Mouse (Mus musculus) macrophage (primary cell): ENCODE results near the gene Lrrc10b. TPM values are rescaled to one million over a fixed set of nuclear protein-coding genes. Genes with fewer than 3 reads are reported as not detected.

Experiments used
- H3K27ac ChIP-seq: fragments of 350-480 bp; formaldehyde crosslinking; 2 replicates; pipeline ENCODE4 v1.9.0; 2021
- H3K36me3 ChIP-seq: fragments of 350-480 bp; formaldehyde crosslinking; 2 replicates; pipeline ENCODE4 v1.9.0; 2021; ENCODE audit errors: inconsistent target
- H3K4me3 ChIP-seq: fragments of 350-480 bp; formaldehyde crosslinking; 2 replicates; pipeline ENCODE4 v1.9.0; 2021; ENCODE audit errors: inconsistent target
- H3K79me2 ChIP-seq: fragments of 350-480 bp; formaldehyde crosslinking; 2 replicates; pipeline ENCODE4 v1.9.0; 2021; ENCODE audit errors: inconsistent target
- WGBS: methylation state at CpG from one replicate; pipeline ENCODE4 v1.1.7; 2026; ENCODE audit warnings: inconsistent platforms; ENCODE audit not compliant: missing documents; 5-methylcytosine and 5-hydroxymethylcytosine counted together
- polyA plus RNA-seq: library from polyadenylated mRNA; stranded (reverse); fragments of 250-400 nt; gene quantifications from 3 replicates; pipeline ENCODE4 v1.2.4, GENCODE M21; 2018; ENCODE audit warnings: inconsistent platforms

Lrrc10b gene
- polyA plus RNA-seq, 1 experiment from 2014 or later: 0.09 TPM

DNA sequence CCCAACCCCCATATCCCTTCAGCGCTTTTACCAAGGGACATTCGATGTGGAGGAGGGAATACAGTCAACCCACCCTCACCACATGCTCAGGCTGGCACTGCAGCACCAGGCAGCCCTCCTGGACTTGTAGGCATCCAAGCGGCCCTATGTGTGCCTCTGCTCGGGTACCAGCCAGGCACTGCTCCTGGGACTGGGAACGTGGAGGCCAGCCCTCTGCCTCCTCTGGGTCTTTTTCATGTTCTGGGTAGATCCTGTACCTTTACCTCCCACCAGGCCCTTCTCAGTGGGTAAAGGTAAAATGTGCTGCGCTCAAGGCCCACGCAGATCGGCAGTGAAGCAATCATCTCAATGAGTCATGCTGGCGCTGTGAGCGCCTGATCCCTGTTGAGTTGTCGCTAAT, 2.6 kb upstream of the Lrrc10b start:
- no peaks in the 10 kb centered on the region for H3K36me3 ChIP-seq

DNA sequence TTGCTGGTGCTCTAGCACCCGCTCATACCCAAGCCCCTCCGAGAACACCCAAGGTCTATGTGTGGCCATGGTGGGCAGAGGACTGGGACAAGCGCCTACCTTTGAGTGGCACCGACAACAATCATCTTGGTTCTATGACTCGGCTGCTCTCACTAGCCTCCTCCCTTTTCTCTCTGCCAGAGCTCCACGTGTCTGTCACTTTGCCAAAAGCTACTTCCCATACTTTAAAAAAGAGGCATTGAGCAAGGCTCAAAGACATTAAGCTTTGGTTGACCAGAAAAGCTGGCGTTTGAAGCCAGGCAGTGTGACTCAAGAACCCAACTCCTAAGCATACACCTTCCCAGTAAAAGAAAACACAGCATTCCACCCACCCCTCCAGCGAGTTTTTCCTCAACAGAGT, 823 bp upstream of the Lrrc10b start:
- Histone ChIP-seq H3K4me3 (no peak overlapping the region), H3K36me3 (no peaks in the 10 kb centered on the region), H3K79me2 (no peaks in the 10 kb centered on the region), H3K27ac (no peak overlapping the region)
- 22% methylated on average over 8 of the region's 8 CpGs for WGBS

More for the DNA sequence above, 2.6 kb upstream of the Lrrc10b start:
- no peaks in the 10 kb centered on the region for H3K79me2 ChIP-seq
- 72% methylated on average over 11 of the region's 11 CpGs for WGBS
- H3K4me3 ChIP-seq: no peak overlapping the region
- H3K27ac ChIP-seq: no peak overlapping the region

DNA sequence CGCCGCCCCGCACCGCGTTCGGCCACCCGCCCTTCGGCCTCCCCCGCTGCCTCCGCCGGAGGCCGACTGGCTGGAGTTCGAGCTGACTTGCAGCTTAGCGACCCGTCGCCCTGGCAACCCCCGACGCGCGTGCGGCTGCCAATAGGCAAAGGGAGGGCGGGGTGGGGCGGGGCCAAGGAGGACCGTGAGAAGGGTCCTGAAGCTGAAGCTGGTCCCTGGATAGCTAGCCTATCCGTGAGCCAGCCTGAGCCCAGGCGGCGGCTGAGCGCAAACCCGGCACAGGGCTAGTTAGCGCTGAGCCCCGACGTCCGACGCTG, 169 bp upstream of the Lrrc10b start:
- no peaks in the 10 kb centered on the region for H3K79me2 ChIP-seq
- H3K27ac ChIP-seq: no peak overlapping the region
- 5% methylated on average over 22 of the region's 34 CpGs for WGBS
- no peak overlapping the region for H3K4me3 ChIP-seq
- H3K36me3 ChIP-seq: no peaks in the 10 kb centered on the region

DNA sequence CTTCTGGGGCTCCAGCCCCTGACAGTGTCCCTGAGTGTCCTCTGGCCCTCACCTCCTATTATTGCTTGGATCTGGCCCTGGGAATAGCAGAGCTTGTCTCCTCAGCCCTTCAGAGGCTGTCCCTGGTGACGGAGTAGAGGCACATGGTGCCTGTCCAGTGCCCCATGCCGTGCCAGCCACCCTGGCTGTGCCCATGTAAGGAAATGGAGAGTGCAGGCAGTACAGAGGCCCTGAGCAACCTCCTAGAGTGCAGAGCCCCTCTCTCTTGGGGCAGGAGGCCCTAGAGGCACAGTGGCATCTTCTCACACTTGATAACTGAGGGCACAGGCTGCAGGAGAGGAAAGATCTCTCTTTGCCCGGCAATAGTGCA, 1.9 kb downstream of the Lrrc10b start:
- H3K4me3 ChIP-seq: no peak overlapping the region
- H3K79me2 ChIP-seq: no peaks in the 10 kb centered on the region
- WGBS: 79% methylated on average over 3 of the region's 3 CpGs

DNA sequence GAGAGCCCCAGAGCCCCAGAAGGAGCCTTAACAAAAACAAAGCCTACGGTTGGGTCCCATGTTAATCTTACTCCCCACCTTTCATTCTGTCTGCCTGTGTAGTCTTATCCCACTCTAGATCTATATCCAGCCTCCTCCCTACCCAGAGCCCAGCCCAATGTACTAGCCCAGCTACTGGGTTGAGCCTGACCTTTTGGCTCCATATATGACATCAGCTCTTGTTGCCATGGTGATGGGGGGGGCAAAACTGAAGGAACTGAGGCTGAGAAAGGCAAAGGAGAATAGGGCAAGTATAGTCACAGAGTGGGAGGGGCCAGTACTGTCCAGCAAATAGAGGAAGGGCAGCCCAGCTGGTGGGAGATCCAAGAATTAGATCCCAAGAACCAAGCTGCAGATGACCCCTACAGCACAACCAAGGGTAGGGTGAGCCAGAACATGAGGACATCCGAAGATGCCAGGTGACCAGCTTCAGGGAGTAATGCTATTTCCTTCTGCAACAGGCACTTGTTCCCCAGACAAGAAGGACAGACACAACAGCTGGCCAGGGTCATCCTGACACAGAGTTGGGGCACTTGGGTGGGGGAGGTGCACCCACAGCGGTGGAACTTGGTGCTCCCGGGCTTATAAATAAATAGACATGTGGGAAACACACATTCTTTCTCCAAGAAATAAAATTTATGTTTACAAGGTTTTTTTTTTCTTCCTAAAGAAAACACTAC, 2.4 kb downstream of the Lrrc10b start:
- Histone ChIP-seq H3K4me3 (no peak overlapping the region), H3K79me2 (no peaks in the 10 kb centered on the region), H3K27ac (no peak overlapping the region), H3K36me3 (no peaks in the 10 kb centered on the region)
- 69% methylated on average over 4 of the region's 4 CpGs for WGBS

More for the DNA sequence above, 1.9 kb downstream of the Lrrc10b start:
- Histone ChIP-seq H3K36me3 (no peaks in the 10 kb centered on the region), H3K27ac (no peak overlapping the region)

DNA sequence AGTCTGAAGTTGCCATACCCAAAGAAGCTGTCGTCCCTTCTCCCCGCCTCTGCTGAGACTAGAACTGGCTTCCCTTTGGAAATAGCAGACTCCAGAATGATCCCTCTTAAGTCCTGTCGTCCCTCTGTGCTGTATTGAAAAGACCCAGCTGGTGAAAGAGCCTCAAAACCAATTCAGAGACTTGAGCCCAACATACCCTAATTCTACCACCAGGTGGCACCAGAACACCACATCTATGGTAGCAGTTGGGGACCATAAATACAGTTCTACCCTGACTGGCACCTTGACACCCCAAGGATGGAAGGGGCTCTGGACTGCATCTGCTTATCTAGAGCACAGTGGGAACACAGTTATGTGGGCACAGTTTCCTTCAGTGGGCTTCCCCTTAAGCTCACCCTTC, 7.6 kb downstream of the Lrrc10b start:
- Histone ChIP-seq H3K27ac (no peak overlapping the region), H3K4me3 (no peak overlapping the region), H3K36me3 (no peaks in the 10 kb centered on the region), H3K79me2 (no peaks in the 10 kb centered on the region)
- 22% methylated on average over 3 of the region's 3 CpGs for WGBS

DNA sequence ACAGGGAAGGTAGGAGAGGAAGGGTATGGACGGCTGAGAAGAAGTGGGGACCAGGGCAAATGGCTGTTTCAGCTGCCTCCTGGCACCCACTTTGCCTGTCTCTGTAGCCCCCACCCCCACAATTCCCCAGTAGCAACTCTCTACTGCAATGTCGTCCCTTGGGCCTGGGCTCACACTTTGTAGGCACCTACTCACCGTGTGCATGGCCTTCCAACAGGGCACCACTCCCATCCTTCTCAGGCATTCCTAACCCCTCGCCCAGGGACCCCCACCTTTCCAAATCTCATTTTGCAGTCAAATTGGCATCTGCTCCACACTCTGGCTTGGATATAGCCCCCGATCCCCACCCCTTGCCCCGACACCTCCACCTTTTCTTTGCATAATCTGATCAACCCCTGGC, 8.1 kb downstream of the Lrrc10b start:
- H3K79me2 ChIP-seq: no peaks in the 10 kb centered on the region
- WGBS: 85% methylated on average over 5 of the region's 6 CpGs

DNA sequence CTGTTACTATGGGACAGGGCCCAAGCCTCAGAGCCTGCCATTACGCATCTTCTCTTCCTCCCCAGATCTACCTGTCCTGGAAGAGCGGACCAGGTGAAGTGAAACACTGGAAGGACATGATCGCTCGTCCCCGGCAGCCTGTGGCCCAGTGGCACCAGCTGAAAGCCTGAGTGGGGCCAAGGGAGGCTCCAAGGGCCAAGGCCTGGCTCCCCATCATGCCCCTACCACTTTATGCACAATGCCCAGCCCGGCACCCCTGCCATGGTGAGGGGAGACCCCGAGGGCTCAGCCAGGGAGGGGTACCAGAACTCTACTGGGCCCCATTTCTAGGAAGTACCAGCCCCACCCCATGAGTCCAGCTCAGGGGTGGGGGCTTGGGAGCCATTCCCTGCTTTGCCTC, 9.0 kb downstream of the Lrrc10b start:
- 89% methylated on average over 4 of the region's 7 CpGs for WGBS
- Histone ChIP-seq H3K79me2 (no peaks in the 10 kb centered on the region), H3K27ac (no peak overlapping the region), H3K4me3 (no peak overlapping the region), H3K36me3 (no peaks in the 10 kb centered on the region)

More for the DNA sequence above, 8.1 kb downstream of the Lrrc10b start:
- H3K36me3 ChIP-seq: no peaks in the 10 kb centered on the region
- H3K27ac ChIP-seq: no peak overlapping the region
- H3K4me3 ChIP-seq: no peak overlapping the region

DNA sequence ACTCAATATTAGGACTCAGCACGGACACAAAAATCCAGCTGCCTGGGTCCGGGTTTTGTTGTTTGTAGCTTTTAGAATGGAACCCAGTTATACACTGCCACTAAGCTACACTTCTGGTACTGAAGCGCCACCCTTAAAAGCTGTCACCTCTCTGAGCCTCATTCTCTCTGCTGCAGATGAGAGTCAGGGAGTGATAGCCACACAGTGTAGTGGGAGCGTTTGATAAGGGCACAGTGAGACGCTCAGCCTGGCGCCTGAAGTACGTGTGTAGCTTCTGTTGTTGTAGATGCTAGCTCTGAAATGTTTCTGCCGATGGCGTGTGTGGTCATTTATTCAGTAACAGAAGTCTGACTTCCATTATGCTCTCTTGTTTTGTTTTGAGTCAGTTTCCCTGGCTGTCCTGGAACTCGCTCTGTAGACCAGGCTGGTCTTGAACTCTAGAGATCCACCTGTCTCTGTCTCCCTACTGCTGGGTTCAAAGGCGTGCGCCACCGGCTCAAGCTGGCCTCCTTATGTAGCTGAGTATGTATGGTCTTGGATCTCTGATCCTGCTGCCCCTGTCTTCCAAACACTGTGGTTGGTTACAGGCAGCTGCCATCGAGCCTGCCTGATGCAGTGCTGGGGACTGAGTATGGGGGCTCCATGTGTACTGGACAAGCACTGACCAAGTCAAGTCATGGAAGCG, 12.4 kb downstream of the Lrrc10b start:
- Histone ChIP-seq H3K4me3 (no peak overlapping the region), H3K79me2 (no peaks in the 10 kb centered on the region), H3K27ac (no peak overlapping the region), H3K36me3 (no peaks in the 10 kb centered on the region)
- 91% methylated on average over 15 of the region's 15 CpGs for WGBS

DNA sequence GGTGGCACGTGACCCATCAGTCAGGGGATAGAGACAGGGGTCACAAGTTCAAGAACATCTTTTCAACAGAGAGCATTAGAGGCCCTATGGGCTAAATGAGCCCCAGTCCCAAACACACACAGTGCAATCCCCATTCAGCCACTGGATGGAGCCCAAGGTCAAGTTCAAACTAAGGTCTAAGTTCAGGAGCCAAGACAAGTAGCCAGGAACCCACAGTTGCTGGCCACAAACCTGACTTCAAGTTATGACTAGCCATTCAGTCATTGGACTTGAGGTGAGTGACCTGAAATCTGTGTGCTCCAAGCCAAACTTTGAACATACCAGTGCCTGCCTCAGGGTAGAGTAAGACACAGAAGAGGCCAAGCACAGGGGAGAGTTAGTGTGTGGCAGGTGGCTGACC, 19.8 kb downstream of the Lrrc10b start:
- Histone ChIP-seq H3K4me3 (no peak overlapping the region), H3K27ac (no peak overlapping the region), H3K79me2 (no peaks in the 10 kb centered on the region), H3K36me3 (no peaks in the 10 kb centered on the region)
- WGBS: 67% methylated on average over 1 of the region's 1 CpGs

DNA sequence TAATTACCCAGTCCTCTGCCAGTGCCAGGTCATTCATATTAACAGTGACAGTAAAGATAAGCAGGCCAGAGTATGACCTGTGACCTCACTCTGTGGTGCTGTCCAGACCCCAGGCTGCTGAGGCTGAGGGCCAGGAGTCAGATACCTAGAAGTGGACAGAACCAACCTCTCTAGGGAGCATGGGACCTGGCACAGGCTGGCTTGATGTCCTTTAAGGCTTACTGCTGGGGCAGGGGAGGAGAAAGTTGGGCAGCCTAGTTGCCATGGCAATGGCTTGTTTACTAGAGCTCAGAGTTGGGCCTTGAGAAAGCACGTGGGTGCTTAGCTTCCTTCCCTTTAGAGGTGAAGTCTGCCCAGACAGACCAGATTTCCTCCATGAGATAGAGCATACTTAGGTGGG, 20.5 kb downstream of the Lrrc10b start:
- WGBS: 0% methylated on average over 1 of the region's 1 CpGs
- no peak overlapping the region for H3K27ac ChIP-seq
- no peaks in the 10 kb centered on the region for H3K79me2 ChIP-seq
- no peaks in the 10 kb centered on the region for H3K36me3 ChIP-seq
- H3K4me3 ChIP-seq: no peak overlapping the region

DNA sequence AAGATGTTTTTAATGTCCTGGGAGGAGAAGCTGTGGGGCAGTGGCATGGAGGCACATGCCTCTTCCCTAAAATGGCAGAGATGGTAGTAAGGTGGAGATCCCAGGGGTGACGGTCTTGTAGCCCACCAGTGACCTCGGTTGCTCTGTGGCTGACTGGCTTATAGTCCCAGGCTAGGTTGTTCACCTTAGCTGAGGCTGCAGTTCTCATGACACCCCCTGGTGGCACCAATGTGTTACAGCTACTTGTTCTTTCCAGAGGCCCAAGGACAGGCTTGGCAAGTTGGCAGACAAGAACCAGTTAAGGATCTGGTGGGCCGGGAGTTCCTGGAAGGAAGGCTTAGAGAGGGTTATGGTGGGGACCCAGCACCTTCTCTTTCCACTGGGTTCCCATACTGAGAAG, 21.4 kb downstream of the Lrrc10b start:
- no peak overlapping the region for H3K4me3 ChIP-seq
- 32% methylated on average over 3 of the region's 3 CpGs for WGBS
- H3K36me3 ChIP-seq: no peaks in the 10 kb centered on the region
- H3K27ac ChIP-seq: no peak overlapping the region
- H3K79me2 ChIP-seq: no peaks in the 10 kb centered on the region

DNA sequence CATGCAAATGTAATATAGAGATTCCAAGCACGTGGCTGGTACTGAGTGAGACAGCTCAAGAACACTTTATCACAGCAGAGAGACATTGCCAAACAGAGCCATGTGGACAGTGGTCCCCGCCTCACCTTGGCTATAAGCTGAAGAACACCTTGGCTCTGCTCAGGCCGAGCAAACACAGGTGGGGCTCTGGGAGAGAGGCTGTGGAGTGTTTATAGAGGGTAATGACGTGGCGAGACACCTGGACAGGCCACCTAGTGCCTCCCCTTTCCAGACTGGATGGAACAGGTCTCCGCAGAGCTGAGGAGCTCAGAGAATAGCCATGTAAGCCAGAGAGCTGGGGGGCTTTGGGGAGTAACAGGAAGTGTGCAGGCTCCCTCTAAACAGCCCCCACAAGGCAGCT, 22.3 kb downstream of the Lrrc10b start:
- Histone ChIP-seq H3K36me3 (no peaks in the 10 kb centered on the region), H3K4me3 (no peak overlapping the region), H3K79me2 (no peaks in the 10 kb centered on the region), H3K27ac (no peak overlapping the region)
- 73% methylated on average over 6 of the region's 6 CpGs for WGBS

DNA sequence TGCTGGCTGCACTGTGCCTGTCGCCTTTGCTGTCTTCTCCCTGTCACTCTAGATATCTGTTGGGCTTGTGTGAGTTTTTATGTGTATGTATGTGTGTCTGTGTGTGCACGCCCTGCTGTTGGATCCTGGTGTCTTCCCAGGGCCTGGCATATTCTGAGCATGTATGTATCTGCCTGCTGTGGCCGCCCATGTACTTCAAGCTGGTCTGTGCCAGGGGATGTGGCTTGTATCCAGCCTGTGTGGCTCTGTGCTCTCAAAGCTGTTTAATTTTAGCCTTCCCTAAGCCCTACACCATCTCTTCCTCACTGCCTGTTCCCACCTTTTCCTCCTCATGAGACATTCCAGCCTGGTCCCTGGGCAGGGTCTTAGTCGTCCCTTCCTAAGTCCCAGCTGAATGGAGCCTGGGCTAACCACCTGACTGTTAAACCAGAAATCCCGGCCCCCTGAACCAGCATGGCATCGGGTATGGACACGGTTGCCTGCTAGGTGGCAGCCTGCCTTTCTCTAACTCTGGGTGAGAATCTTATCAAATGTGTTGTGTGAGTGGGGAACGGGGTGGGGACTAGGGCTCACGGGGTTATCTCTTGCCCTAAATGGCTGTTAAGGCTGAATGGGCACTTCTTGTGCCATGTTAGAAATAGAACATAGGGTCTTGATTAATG, 23.3 kb downstream of the Lrrc10b start:
- H3K79me2 ChIP-seq: no peaks in the 10 kb centered on the region
- no peaks in the 10 kb centered on the region for H3K36me3 ChIP-seq
- 81% methylated on average over 8 of the region's 9 CpGs for WGBS
- no peak overlapping the region for H3K4me3 ChIP-seq
- no peak overlapping the region for H3K27ac ChIP-seq

DNA sequence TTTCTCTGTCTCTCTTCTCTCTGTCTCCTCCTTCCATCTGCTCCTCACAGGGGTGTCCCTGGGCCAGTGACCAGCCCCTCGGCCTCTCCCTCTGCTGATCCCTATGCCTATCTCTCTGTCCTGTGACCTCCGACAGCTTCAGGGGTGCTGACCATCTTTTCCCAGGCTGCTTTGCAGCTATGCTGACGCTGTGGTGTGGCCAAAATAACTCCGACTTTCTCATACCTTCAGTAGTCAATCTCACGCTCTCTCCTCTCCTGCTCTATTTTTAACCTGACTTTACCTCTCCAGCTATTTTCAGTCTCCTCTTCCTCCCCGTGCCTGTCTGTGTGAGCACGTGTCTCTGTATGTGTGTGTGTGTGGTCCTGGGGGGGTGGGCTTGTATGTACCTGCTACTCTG, 24.0 kb downstream of the Lrrc10b start:
- H3K4me3 ChIP-seq: no peak overlapping the region
- no peak overlapping the region for H3K27ac ChIP-seq
- H3K79me2 ChIP-seq: no peaks in the 10 kb centered on the region
- H3K36me3 ChIP-seq: no peaks in the 10 kb centered on the region
- 81% methylated on average over 7 of the region's 7 CpGs for WGBS
